ENCODE assay signal across 16 mouse cellular contexts in the genomic region with DNA sequence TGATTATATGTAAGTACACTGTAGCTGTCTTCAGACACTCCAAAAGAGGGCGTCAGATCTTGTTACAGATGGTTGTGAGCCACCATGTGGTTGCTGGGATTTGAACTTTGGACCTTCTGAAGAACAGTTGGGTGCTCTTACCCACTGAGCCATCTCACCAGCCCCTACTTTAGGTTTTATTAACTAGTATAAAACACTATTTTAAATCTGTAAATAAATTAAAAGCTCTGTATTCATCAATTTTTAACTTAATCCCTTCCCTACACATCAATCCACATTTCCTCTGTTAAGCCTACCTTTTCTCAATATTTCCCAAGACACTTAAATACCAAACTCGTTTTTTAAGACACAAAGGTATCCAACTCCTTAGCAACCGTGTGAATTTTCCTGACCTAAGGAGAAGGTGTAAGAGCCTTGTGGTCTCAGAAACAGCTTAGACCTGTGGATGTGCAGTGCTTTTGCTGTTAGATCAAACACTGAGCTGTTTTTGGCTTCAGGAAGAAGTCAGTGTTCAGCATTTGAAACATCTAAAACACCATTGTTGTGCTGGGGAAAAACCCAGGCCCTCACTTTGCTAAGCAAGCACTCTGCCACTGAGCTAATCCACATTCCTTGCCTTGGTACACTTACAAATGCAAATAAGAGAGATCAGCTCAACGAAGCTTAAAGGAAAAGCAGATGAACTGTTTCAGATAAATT. TPM values are rescaled to one million over a fixed set of nuclear protein-coding genes. Genes with fewer than 3 reads are reported as not detected.
DNase-seq lines count a peak whose midpoint lies in the region; ATAC-seq lines count a peak whose summit lies in the region.
"Had no signal": no experiment of that assay in that cellular context is flagged by ENCODE, and none has a peak within 500 bp of the region (broad histone marks: within the 10 kb centered on the region; RNA-seq: fewer than 3 reads in every experiment).

No protein-coding gene starts in this region.

- H3K4me3 ChIP-seq in kidney, embryonic 15.5 days (replicated peaks) = no peak overlapping the region
- H3K4me3 ChIP-seq in limb, embryonic 10.5 days = no peak overlapping the region
- H3K4me3 ChIP-seq in midbrain, embryonic 14.5 days (replicated peaks; ENCODE audit: low read depth, low read length) = no peak overlapping the region
- H3K4me3 ChIP-seq: left cerebral cortex, adult 2 months; neural tube, embryonic 12.5 days had no signal

- DNase-seq in kidney, postnatal 14 days = no peak
- DNase-seq in ZHBTc4 (ENCODE audit: low read depth, low spot score) = peak; percentile 75
- DNase-seq in limb, embryonic 10.5 days (ENCODE audit: low spot score) = no peak
- DNase-seq in midbrain, embryonic 14.5 days = peak; percentile 56
- no peak for DNase-seq in urinary bladder, postnatal 14 days (ENCODE audit: low spot score)
- no peak for DNase-seq in heart, adult 18-20 months
- DNase-seq: adrenal gland, adult 2 months; B cell, adult 2 months; cerebellum, postnatal 14 days; liver; retina, postnatal 1 day had no signal

- H3K4me2 ChIP-seq in kidney, embryonic 15.5 days = no peak overlapping the region
- H3K4me2 ChIP-seq in midbrain, embryonic 14.5 days (ENCODE audit: low read length) = no peak overlapping the region
- H3K4me2 ChIP-seq: neural tube, embryonic 12.5 days had no signal

- peak overlapping the region; percentile 68 for H3K27ac ChIP-seq in kidney, embryonic 15.5 days
- H3K27ac ChIP-seq in limb, embryonic 10.5 days = 0 out of 2 replicates have a peak overlapping the region, but pooled peaks have one; percentile 53
- H3K27ac ChIP-seq in midbrain, embryonic 14.5 days (replicated peaks; ENCODE audit: low read depth, low read length) = peak overlapping the region; percentile 21; the same call in 1 of the 2 replicates
- H3K27ac ChIP-seq: left cerebral cortex, adult 2 months; neural tube, embryonic 12.5 days had no signal

- H3K4me1 ChIP-seq in kidney, embryonic 15.5 days = no peaks in the 10 kb centered on the region
- peaks cover 15% of the 10 kb centered on the region for H3K4me1 ChIP-seq in limb, embryonic 10.5 days
- no peaks in the 10 kb centered on the region for H3K4me1 ChIP-seq in midbrain, embryonic 14.5 days (ENCODE audit: control insufficient read depth, insufficient read depth, low read length)
- H3K4me1 ChIP-seq: neural tube, embryonic 12.5 days had no signal

- 45% methylated on average over 4 of the region's 4 CpGs for WGBS in kidney, embryonic 15.5 days
- WGBS in limb, embryonic 10.5 days = 49% methylated on average over 4 of the region's 4 CpGs
- 4% methylated on average over 4 of the region's 4 CpGs for WGBS in midbrain, embryonic 14.5 days

- no peaks in the 10 kb centered on the region for H3K36me3 ChIP-seq in kidney, embryonic 15.5 days
- peaks cover 76% of the 10 kb centered on the region for H3K36me3 ChIP-seq in limb, embryonic 10.5 days
- H3K36me3 ChIP-seq in midbrain, embryonic 14.5 days (ENCODE audit: control insufficient read depth, insufficient read depth, low read length) = no peaks in the 10 kb centered on the region
- H3K36me3 ChIP-seq: neural tube, embryonic 12.5 days had no signal

- no peak overlapping the region for H3K9ac ChIP-seq in kidney, embryonic 15.5 days
- H3K9ac ChIP-seq in midbrain, embryonic 14.5 days (replicated peaks; ENCODE audit: low read length) = no peak overlapping the region
- H3K9ac ChIP-seq: neural tube, embryonic 12.5 days had no signal

- H3K27me3 ChIP-seq in kidney, embryonic 15.5 days = no peaks in the 10 kb centered on the region
- H3K27me3 ChIP-seq in limb, embryonic 10.5 days (ENCODE audit: low read depth, poor library complexity, severe bottlenecking) = no peaks in the 10 kb centered on the region
- no peaks in the 10 kb centered on the region for H3K27me3 ChIP-seq in midbrain, embryonic 14.5 days (ENCODE audit: control insufficient read depth, insufficient read depth, low read length)
- H3K27me3 ChIP-seq: neural tube, embryonic 12.5 days had no signal

- no peak; the same call in 1 of the 2 replicates for ATAC-seq in kidney, embryonic 15.5 days (replicated peaks; ENCODE audit: low FRiP score)
- ATAC-seq in midbrain, embryonic 14.5 days (ENCODE audit: low FRiP score, low TSS enrichment) = peak; percentile 48; the same call in 1 of the 2 replicates
- no peak for ATAC-seq in cerebellum, adult (ENCODE audit: insufficient number of reproducible peaks, low FRiP score, low TSS enrichment)
- ATAC-seq: Patski had no signal

- no peaks in the 10 kb centered on the region for H3K9me3 ChIP-seq in kidney, embryonic 15.5 days (replicated peaks)
- H3K9me3 ChIP-seq in limb, embryonic 10.5 days (replicated peaks) = no peaks in the 10 kb centered on the region
- no peaks in the 10 kb centered on the region for H3K9me3 ChIP-seq in midbrain, embryonic 14.5 days (ENCODE audit: control insufficient read depth, low read length)
- H3K9me3 ChIP-seq: neural tube, embryonic 12.5 days had no signal

RNA-seq across cellular contexts. Expression of a gene that starts 22.3 kb away (rescaled TPM):
- polyA plus RNA-seq in kidney, embryonic 15.5 days (2015; fragmentation: Nextera tagmentation; extraction: Ambion mirVana) = 5.8 and 8.5 TPM in 2 replicates
- 216 and 262 TPM in 2 replicates for polyA plus RNA-seq in limb, embryonic 10.5 days (2016; fragmentation: Nextera tagmentation; extraction: Ambion mirVana)
- 8.1 and 9.2 TPM in 2 replicates for polyA plus RNA-seq in midbrain, embryonic 14.5 days (2014; fragmentation: Nextera tagmentation; extraction: Ambion mirVana)
- total RNA-seq in heart, adult 18-20 months (2021) = 1 to 10 TPM; 6.8 to 6.9 TPM
- polyA plus RNA-seq: Patski had no signal

RNA-seq across cellular contexts. Expression of a gene that starts 50.6 kb away (rescaled TPM):
- 32.7 and 33.7 TPM in 2 replicates for polyA plus RNA-seq in kidney, embryonic 15.5 days (2015; fragmentation: Nextera tagmentation; extraction: Ambion mirVana)
- 36.6 and 38.8 TPM in 2 replicates for polyA plus RNA-seq in limb, embryonic 10.5 days (2016; fragmentation: Nextera tagmentation; extraction: Ambion mirVana)
- polyA plus RNA-seq in midbrain, embryonic 14.5 days (2014; fragmentation: Nextera tagmentation; extraction: Ambion mirVana) = 24.0 and 26.2 TPM in 2 replicates
- total RNA-seq in heart, adult 18-20 months (2021) = 10 to 100 TPM; 16.2 to 16.5 TPM

Comparison
In these comparisons a context has a peak if more than half of its experiments do, and no peak if none do; other contexts are left out.
1. DNase-seq: peak in ZHBTc4 (single experiment) and midbrain, embryonic 14.5 days (single experiment); none in kidney, postnatal 14 days (single experiment), limb, embryonic 10.5 days (single experiment), urinary bladder, postnatal 14 days (single experiment) and heart, adult 18-20 months (0 of 2).
2. RNA of a gene that starts 22.3 kb away (polyA plus RNA-seq): 216 to 262 TPM in limb, embryonic 10.5 days; 8.1 to 9.2 TPM in midbrain, embryonic 14.5 days and 5.8 to 8.5 TPM in kidney, embryonic 15.5 days; every median in the first group is over 10 times any median in the second.
3. Peak in every context shown above with its lines, with median percentiles within 50 percentile points of each other: H3K27ac ChIP-seq.